Mouse (Mus musculus): ENCODE measurements around the gene Jag2. TPM values are rescaled to one million over a fixed set of nuclear protein-coding genes. Genes with fewer than 3 reads are reported as not detected.

The Jag2 gene
- polyA plus RNA-seq, 1 experiment from 2014 or later = 9.4 TPM

Small RNA genes lying within 50 kb of the gene (microRNA-seq; reads per million reads assigned to microRNA genes)
- not detected for gene Mir6941

Other genes with a start within 250 kb of the Jag2 start
- gene Cep170b, start 209.3 kb downstream of the Jag2 start, polyA plus RNA-seq (2016; fragmentation: Nextera tagmentation; extraction: Ambion mirVana) = 28.3 and 28.5 TPM in 2 replicates
- 5.0 and 5.4 TPM in 2 replicates for gene Pld4, start 169.1 kb downstream of the Jag2 start, polyA plus RNA-seq (2016; fragmentation: Nextera tagmentation; extraction: Ambion mirVana)
- 0.48 and 0.64 TPM in 2 replicates for gene Ahnak2, start 127.1 kb downstream of the Jag2 start, polyA plus RNA-seq (2016; fragmentation: Nextera tagmentation; extraction: Ambion mirVana)
- 16.9 and 19.7 TPM in 2 replicates for gene Clba1, start 120.8 kb downstream of the Jag2 start, polyA plus RNA-seq (2016; fragmentation: Nextera tagmentation; extraction: Ambion mirVana)
- gene Cdca4, start 100.4 kb downstream of the Jag2 start, polyA plus RNA-seq (2016; fragmentation: Nextera tagmentation; extraction: Ambion mirVana) = 101 TPM in 2 replicates
- not detected in 2 replicates for gene Gpr132, start 61.5 kb downstream of the Jag2 start, polyA plus RNA-seq (2016; fragmentation: Nextera tagmentation; extraction: Ambion mirVana)
- 51.5 and 65.9 TPM in 2 replicates for gene Nudt14, start 12.3 kb upstream of the Jag2 start, polyA plus RNA-seq (2016; fragmentation: Nextera tagmentation; extraction: Ambion mirVana)
- 34.5 and 34.8 TPM in 2 replicates for gene Btbd6, start 46.7 kb upstream of the Jag2 start, polyA plus RNA-seq (2016; fragmentation: Nextera tagmentation; extraction: Ambion mirVana)
- gene Brf1, start 70.9 kb upstream of the Jag2 start, polyA plus RNA-seq (2016; fragmentation: Nextera tagmentation; extraction: Ambion mirVana) = 72.4 and 75.5 TPM in 2 replicates
- gene Pacs2, start 84.7 kb upstream of the Jag2 start, polyA plus RNA-seq (2016; fragmentation: Nextera tagmentation; extraction: Ambion mirVana) = 29.2 and 29.4 TPM in 2 replicates
- gene Tex22, start 144.7 kb upstream of the Jag2 start, polyA plus RNA-seq (2016; fragmentation: Nextera tagmentation; extraction: Ambion mirVana) = not detected in 2 replicates
- gene Mta1, start 168.5 kb upstream of the Jag2 start, polyA plus RNA-seq (2016; fragmentation: Nextera tagmentation; extraction: Ambion mirVana) = 16.9 and 18.9 TPM in 2 replicates
- 217 and 245 TPM in 2 replicates for gene Crip2, start 210.5 kb upstream of the Jag2 start, polyA plus RNA-seq (2016; fragmentation: Nextera tagmentation; extraction: Ambion mirVana)
- 84.5 and 90.8 TPM in 2 replicates for gene Crip1, start 216.5 kb upstream of the Jag2 start, polyA plus RNA-seq (2016; fragmentation: Nextera tagmentation; extraction: Ambion mirVana)
- 34.1 and 38.5 TPM in 2 replicates for gene Tedc1, start 226.6 kb upstream of the Jag2 start, polyA plus RNA-seq (2016; fragmentation: Nextera tagmentation; extraction: Ambion mirVana)